Mouse (Mus musculus) liver (tissue): ENCODE results near the gene Sox18.
A peak's percentile ranks its signal among the peaks of the same experiment; 100 is the strongest.

Experiments
- DNase-seq: peaks from one replicate; pipeline ENCODE4 v3.0.0-alpha.2; 2020; ENCODE audit warnings: mixed read lengths

Sox18 gene

DNA sequence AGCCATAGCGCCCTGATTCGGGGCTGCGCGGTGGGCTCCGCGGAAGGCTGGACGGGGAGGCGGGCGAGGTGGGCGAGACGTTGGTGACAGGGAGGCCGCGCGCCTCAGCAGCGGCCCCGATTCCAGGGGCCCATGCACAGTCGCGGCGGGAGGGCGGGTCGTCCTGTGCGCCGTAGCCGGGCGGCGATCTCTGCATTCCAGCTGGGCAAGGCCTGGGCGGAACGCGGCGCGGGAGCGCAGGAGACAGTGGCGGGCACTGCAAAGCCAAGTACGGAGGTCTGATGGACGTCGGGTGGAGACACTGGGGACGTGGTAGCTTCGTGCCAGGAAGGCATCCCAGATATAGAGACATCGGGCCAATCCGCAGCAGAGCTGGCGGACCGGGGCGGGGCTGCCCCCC is at the start of gene Sox18:
Gene Sox18, minus strand, starts transcription at position 315 of the 400 bp plus-strand sequence.
- DNase-seq, result peak; percentile 13

- no peak for DNase-seq
Observed at GRCm38 (mm10) chr2:181721200-181721599, 49.8 kb upstream of the Sox18 start.

GRCm38 (mm10) chr2:181720061-181720460 is 48.6 kb upstream of the Sox18 start:
- no peak for DNase-seq

GRCm38 (mm10) chr2:181716991-181717390 is 45.6 kb upstream of the Sox18 start:
- DNase-seq, result no peak

DNA sequence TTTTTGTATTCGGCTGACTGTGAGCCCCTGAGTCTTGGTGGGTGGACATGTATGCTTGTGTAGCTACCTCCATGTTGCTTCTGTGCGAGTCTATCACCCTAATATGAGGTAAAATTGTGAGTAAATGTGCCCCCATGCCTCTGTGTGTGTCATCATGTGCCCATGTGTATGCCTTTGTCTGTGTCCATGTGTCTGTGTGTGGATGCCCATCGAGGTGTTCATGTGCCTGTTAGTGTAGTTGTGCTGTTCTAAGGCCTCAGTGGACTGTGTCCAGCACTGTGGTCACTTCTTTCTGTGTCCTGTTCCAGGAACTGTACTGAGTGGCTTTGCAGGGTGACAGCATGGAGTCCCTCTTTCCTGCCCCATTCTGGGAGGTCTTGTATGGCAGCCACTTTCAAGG is 43.9 kb upstream of the Sox18 start:
- no peak for DNase-seq

DNA sequence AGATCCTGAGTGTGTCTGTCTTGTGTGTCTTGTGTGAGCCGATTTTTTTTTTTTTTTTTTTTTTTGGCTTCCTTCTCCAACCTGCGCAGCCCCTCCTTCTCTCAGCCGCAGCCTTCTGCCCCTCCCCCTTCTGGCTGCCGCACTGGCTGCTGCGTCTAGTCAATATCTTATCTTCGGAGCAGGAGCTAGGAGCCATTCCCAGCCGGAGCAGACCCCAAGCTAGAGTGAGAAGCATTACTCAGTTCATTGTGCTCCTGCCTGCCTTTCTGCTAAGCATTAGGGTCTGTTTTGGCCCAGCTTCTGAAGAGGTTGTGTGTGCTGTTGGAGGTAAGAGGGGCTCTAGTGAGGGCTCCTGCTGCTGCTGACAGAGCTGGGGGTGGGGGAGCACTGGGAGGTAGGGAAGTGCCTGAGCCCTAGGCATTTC is 43.5 kb upstream of the Sox18 start, which contains the start of gene Oprl1:
Gene Oprl1, plus strand, starts transcription at position 114 of the 424 bp plus-strand sequence.
- peak; percentile 43 for DNase-seq

GRCm38 (mm10) chr2:181713749-181714148 is 42.3 kb upstream of the Sox18 start:
- no peak for DNase-seq

GRCm38 (mm10) chr2:181706668-181707067 is 35.2 kb upstream of the Sox18 start:
- DNase-seq, result no peak

DNA sequence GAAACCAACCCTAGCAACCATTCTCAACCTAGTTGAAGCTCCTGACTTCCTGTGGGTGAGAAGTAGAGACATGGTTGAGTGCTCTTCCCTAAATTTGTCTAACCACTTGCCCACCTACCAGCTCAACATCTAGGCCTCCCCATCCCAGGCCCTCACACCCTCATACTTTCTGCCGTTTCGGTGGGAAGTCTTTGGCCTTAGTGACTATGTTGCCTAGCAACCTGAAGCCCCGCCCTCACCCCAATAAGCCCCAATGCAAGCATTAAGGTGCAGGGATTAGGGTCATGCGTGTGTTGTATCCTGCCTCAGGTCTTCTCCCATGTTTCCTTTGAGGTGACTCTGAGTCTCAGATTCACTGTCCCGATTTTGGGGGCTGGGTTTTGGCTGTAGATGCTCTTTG is 26.8 kb upstream of the Sox18 start, which contains the start of gene Lkaaear1:
Gene Lkaaear1, minus strand, starts transcription at position 202 of the 400 bp plus-strand sequence.
- DNase-seq, result no peak

GRCm38 (mm10) chr2:181696801-181697420 is 25.5 kb upstream of the Sox18 start:
- DNase-seq, result no peak

GRCm38 (mm10) chr2:181695776-181696175 is 24.3 kb upstream of the Sox18 start:
- no peak for DNase-seq

DNA sequence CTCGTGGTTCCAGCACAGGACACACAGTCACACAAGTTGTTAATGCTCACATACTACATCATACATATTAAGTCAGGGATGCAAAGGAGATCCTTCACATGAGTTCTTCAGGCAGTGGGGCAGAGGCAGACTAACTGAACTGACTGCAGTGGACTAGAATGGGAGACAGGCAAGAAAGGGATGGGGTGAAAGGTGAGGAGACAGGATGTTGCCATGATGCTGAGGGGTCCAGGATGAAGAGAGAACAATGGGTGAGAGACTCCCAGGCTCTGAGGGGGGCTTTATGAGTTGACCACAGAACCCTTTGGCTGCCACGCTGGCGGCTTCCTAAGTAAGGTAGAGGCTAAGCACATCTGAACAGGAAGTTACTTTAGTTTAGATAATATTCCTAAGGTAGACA is 23.1 kb upstream of the Sox18 start:
- no peak for DNase-seq

DNA sequence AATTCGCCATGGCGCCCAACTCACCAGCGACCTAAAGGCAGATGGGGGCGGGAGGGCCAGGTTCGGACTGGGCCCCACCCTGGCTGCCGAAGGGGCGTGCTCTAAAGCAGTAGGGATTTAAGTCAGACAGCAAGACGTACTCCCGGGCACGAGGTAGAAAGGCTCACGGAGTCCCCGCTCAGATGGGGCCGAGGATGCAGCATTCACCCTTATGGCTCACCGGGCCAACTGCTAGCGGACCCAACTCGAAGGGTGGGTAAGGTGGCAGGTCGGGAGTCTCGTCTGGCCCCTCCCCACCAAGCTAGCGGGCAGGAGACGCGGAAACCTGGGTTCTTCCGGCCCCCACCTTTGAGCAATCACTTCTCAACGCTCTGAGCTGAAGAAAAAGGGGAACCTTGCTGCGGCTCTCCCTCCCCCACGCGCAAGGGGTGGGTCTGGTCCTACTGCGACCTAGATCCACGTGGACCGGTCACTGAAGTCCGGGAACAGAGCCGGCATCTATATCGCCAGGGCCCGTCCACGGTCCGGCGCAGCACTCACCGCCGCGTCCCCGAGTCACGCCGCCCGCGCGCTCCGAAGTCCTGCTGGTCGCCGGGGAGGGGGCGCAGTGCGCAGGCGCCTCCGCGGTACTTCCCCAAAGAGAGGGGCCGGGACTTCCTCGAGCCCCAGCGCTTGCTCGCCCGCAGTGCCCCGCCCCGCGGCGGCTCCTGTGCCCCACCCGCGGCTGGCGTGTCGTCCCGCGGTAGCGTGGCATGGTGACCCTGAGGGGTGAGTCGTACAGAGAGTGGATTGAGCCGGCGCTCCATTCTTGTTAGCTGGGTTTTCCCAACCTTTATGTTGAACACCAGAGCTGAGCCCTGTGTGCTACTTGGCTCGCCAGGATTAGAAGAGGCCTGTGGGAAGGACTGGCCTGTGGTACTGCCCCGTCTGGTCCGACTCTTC is 22.2 kb upstream of the Sox18 start, which contains the start of gene Rgs19:
Gene Rgs19, minus strand, starts transcription at position 639 of the 942 bp plus-strand sequence.
- peak; percentile 74 for DNase-seq

GRCm38 (mm10) chr2:181692304-181692703 is 20.9 kb upstream of the Sox18 start:
- no peak for DNase-seq

DNA sequence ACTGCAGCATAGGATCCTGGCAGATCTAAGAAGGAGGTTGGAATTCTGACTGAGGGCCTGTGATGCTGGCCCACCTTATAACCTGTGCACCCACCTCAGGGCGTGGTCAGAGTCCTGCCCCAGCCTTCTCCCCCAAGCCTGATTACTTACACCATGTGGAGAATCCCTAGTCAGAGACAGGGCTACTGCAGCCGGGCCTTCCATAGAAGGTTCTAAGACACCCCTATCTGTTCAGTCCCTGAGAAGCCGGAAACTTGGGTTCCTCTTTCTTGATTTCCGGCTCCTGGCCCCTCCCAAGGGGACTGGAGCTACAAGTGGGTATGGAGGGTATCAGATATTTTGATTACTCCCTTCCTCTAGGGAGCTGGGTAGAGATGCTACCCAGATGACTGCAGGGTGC is 20.1 kb upstream of the Sox18 start:
- no peak for DNase-seq

GRCm38 (mm10) chr2:181691083-181691482 is 19.6 kb upstream of the Sox18 start:
- no peak for DNase-seq

DNA sequence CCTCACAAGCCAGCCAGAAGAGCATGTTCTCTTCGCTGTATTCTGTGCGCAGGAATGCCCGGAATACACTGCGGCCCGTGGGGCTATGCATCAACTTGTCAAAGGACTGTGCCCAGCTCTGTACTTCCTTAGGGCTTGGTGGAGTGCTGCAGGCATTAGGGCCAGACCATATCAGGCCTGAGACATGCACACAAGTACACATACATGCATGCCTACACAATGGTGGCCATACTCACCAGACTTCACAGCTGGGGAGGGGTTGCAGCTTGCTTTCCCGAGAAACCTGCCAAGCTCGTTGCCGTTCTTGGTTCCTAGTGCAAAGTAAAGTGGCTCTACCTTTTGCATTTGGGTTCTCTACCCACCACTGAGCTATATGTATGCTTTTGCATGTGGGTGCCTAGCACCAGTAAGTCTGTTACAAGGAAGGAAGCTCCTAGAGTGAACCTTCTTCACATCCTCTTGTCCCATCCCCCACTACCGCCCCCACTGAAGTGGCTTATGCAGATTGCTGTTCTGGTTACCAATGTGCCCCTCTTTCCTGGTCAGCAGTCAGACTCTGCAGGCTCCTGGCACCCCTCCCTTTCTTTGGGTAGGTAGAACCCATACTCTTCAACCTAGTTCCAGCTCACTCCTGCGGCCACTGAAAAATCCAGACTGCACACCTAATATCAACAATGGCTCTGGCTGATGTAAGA is 18.2 kb upstream of the Sox18 start:
- no peak for DNase-seq

DNA sequence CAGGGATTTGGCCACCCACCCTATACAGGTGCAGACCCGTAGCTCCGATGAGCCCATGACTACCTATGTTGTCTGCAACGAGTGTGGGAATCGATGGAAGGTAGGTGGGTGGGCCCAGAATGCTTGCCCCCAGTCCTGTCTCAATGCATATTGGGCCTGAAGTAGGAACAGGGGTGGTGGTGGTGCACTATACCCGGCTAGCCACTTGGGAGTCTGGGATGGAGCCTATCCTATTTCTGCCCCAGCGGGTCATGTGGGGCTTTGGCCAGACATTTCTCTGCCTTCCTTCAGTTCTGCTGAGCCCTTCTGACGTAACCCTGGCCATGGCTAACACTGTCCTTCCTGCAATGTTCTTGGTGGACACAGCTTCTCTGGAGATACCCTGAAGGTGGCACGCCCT is 16.1 kb upstream of the Sox18 start:
- DNase-seq, result no peak

- DNase-seq, result no peak
Observed at GRCm38 (mm10) chr2:181685686-181686085, 14.2 kb upstream of the Sox18 start.

DNA sequence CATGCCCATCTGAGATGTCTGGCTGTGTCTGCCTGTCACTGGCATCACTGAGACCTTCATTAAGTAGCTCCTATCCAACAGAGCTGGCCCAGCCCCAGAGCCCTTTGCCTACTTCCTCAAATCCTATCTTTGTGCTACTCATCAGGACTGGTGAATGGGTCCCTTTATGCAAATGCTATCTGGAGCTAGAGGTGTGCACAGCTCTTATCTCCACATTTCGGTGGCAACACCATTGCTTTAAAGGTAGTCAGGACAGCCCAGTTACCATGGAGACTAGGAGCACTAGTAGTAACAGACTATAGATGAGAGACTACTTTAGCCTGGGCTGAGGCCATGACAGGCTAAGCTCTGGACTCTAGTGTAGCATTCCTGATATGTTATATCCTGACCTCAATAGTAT is 13.3 kb upstream of the Sox18 start:
- no peak for DNase-seq

DNA sequence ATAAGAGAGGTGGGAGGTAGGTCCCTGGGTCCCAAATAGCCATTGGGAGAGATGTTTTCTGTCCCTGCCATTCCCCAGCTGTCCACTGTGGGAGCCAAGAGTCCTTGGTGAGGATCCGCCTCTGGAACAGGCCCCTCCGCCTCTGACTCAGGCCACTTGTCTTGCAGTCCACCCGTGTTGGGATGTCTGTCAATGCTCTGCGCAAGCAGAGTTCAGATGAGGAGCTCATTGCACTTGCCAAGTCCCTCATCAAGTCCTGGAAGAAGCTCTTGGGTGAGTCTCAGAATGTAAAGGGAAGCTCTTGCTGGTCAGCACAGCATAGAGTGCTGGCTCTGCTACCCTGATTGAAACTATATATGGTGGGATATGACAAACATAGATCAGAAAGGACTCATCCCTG is 11.9 kb upstream of the Sox18 start:
- DNase-seq, result no peak

DNA sequence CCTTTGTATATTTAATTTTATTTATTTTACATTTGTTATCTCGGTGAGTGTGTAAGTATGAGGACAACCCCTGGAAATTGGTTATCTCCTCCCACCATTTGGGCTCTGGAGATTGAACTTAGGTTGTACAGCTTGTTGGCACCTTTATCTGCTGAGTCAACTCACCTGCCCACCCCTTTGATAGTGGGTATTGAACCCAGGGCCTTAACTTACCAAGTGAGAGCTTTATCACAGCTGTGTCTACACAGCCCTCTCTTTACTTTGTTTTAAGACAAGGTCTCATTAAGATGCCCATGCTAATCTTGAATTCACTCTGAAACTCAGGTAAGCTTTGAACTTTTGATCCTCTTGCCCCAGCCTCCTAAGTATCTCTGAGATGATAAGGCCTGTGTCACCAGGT is 10.5 kb upstream of the Sox18 start:
- no peak for DNase-seq

DNA sequence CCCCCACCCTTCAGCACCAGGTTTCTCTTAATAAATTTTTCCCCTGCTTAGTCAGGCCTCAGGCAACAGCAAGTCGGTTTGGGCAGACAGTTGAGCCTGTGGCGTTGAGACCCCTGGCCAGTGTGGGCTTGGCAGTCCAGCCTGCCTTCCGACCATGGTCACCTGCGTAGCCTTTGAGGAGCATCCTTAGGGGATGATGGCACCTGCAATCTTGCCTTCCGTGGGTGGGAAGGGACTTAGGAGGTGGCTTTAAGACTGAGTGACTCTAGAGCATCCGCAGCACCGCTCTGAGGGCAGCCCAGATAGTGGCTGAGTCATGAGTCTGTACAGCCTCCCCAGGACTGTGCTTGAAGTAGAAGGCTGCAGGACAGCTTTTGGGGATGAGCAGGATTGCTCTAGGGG is 9.3 kb upstream of the Sox18 start:
- DNase-seq, result no peak
